Mouse (Mus musculus): Measurements from ENCODE around the gene Klhl12. TPM values are rescaled to one million over a fixed set of nuclear protein-coding genes. Genes with fewer than 3 reads are reported as not detected.
A peak's percentile ranks its signal among the peaks of the same experiment; 100 is the strongest.

The Klhl12 gene
- 28.9 and 30.3 TPM in 2 replicates for polyA plus RNA-seq (2012; rRNA removed)

DNA sequence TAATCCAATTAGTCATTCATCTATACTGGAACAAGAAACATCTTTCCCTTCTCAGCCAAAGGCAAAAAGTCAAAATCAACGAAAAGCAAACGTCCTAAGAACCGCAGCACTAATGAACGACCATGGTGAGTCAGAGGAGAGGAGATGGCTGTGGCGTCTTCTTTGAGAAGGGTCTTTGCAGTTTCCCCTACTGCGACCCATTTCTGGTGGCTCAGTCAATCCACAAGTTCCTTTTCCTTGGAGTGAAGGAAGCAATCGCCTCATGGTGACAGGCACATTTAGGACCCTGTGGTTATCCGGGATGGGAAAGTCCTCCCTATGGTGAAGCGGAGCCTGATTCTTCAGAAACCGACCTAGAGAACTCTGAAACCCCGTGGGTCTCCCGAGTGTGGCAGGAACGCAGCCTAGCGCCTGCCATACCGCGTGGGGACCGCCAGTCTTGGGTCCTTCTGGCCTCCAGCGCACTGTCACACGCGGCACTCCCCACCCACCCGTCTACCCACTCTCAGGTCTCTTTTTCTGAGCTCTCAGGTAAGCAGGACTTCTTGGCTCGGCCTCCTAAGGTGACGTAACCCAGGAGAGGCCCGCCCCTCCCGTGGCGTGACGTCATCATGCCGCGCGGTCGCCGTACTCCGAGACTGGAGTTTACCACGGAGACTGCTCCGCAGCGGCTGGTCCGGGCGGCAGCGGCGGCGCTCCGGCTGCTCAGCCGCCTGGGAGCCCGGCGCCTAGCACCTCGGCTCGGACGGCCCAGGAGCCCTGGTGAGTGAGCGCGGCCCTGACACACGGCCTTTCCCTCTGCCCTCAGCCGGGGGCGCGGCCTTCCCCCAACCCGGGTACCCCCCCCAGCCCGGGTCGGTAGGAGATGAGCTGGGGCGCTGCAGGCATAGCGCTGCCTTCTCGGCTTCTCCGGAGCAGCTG is at the start of gene Klhl12:
TSS of gene Klhl12 (plus strand) at position 628 of the 921 bp plus-strand sequence.
- Histone ChIP-seq H3K27ac (ENCODE audit: control insufficient read depth, insufficient read depth, low read depth, low read length) (peak within 1 kb of the TSS; percentile 84), H3K4me3 (ENCODE audit: control insufficient read depth, low read depth, low read length) (peak within 1 kb of the TSS; percentile 99), H3K4me1 (ENCODE audit: control insufficient read depth, insufficient read depth, low read length) (no peaks in the 10 kb centered on the region; the same call in 1 of the 2 replicates), H3K27me3 (ENCODE audit: control insufficient read depth, insufficient read depth, low read length) (no peaks in the 10 kb centered on the region), H3K36me3 (ENCODE audit: control insufficient read depth, insufficient read depth, low read length) (no peaks in the 10 kb centered on the region)
- no peak for TF ChIP-seq CTCF (IDR thresholded peaks at IDR 0.05; ENCODE audit: control insufficient read depth, insufficient read depth, insufficient replicate concordance, low read depth, low read length)
- TF ChIP-seq POLR2A (IDR thresholded peaks at IDR 0.05; ENCODE audit: control insufficient read depth, low read depth, low read length), result peak; percentile 91

DNA sequence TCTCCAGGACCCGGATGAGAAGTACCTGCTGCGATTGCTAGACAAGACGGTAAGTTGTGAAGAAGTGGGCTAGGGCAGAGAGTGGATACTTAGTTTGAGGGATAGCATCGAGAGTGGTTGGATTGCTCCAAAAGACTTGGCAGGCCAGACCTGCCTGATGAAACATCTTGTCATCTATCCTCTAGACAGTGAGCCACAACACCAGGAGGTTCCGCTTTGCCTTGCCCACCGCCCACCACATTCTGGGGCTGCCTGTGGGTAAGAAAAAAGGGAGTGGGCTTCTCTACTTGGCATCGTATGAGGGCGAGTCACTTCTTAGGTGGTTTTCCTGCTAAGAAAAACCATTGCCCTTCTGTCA is 48.9 kb upstream of the Klhl12 start:
- TF ChIP-seq CTCF (IDR thresholded peaks at IDR 0.05; ENCODE audit: control insufficient read depth, insufficient read depth, insufficient replicate concordance, low read depth, low read length), result no peak
- TF ChIP-seq POLR2A (IDR thresholded peaks at IDR 0.05; ENCODE audit: control insufficient read depth, low read depth, low read length), result no peak; the same call in 1 of the 2 replicates
- Histone ChIP-seq H3K27me3 (ENCODE audit: control insufficient read depth, insufficient read depth, low read length) (no peaks in the 10 kb centered on the region), H3K4me1 (ENCODE audit: control insufficient read depth, insufficient read depth, low read length) (peaks cover 4% of the 10 kb centered on the region), H3K27ac (ENCODE audit: control insufficient read depth, insufficient read depth, low read depth, low read length) (peak overlapping the region; percentile 69), H3K36me3 (ENCODE audit: control insufficient read depth, insufficient read depth, low read length) (no peaks in the 10 kb centered on the region), H3K4me3 (ENCODE audit: control insufficient read depth, low read depth, low read length) (peak overlapping the region; percentile 92)

DNA sequence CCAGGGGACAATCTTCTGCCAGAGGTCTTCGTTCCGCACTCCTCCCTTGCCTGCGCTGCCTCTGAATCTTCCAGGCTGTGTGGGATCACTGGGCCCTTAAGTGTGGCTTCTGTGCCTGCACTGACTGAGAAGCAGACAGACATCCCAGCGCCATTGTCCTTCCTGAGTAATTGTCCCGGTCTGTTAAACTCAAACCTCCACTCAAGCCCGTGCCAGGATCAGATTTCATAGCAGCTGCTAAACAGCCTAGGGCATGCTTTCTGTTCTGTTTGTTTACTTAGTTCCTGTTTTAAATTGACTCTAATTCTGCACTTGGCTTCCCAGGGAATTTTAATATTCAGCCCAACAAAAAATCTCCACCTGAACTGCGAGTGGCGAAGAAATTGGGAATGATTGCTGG is 47.3 kb upstream of the Klhl12 start:
- Histone ChIP-seq H3K27me3 (ENCODE audit: control insufficient read depth, insufficient read depth, low read length) (no peaks in the 10 kb centered on the region), H3K27ac (ENCODE audit: control insufficient read depth, insufficient read depth, low read depth, low read length) (no peak overlapping the region), H3K4me3 (ENCODE audit: control insufficient read depth, low read depth, low read length) (no peak overlapping the region), H3K36me3 (ENCODE audit: control insufficient read depth, insufficient read depth, low read length) (no peaks in the 10 kb centered on the region), H3K4me1 (ENCODE audit: control insufficient read depth, insufficient read depth, low read length) (peaks cover 4% of the 10 kb centered on the region)
- TF ChIP-seq CTCF (IDR thresholded peaks at IDR 0.05; ENCODE audit: control insufficient read depth, insufficient read depth, insufficient replicate concordance, low read depth, low read length) (no peak), POLR2A (IDR thresholded peaks at IDR 0.05; ENCODE audit: control insufficient read depth, low read depth, low read length) (no peak)

DNA sequence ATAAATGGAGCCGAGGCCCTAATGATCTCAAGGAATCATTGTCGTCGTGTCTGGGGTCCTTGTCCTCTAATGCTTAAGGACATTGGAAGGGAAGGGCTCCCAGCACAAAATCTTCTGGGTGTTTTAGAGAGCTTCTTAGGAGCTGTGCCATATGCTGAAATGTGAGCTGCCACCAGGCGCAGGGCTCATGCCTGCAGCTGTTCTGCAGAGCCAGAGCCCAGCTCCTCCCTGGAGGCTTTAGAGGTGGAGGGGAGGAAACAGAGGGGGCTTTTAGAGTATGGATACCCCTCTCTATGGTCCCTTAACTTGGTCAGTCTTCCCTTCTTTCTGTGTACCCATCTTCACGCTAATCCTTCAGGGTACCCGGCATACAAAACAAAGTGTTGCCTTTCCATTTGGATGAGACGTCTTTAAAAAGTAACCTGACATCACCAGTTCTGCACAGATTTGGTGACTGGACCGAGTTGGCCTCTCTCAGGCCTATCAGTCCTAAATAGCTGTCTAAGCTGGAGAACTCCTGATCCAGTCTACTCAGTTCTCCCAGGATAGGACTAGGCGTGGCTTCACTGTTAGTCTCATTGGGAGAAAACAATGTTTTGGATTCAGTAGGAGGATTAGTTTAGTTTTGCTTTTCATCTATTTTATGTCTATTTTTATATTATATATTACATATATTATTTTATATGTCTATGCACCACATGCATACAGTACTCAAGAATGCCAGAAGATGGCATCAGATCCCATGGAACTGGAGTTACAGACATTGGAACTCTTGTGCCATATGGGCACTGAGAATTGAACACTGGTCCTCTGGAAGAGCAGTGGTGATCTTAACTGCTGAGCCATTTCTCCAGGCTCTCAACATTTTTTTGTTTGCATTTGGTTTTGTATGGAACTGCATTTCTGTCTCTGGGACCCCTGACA is 43.4 kb upstream of the Klhl12 start:
- Histone ChIP-seq H3K4me3 (ENCODE audit: control insufficient read depth, low read depth, low read length) (no peak overlapping the region), H3K4me1 (ENCODE audit: control insufficient read depth, insufficient read depth, low read length) (peaks cover 2% of the 10 kb centered on the region), H3K36me3 (ENCODE audit: control insufficient read depth, insufficient read depth, low read length) (no peaks in the 10 kb centered on the region), H3K27ac (ENCODE audit: control insufficient read depth, insufficient read depth, low read depth, low read length) (peak overlapping the region; percentile 45; the same call in 1 of the 2 replicates), H3K27me3 (ENCODE audit: control insufficient read depth, insufficient read depth, low read length) (no peaks in the 10 kb centered on the region)
- TF ChIP-seq CTCF (IDR thresholded peaks at IDR 0.05; ENCODE audit: control insufficient read depth, insufficient read depth, insufficient replicate concordance, low read depth, low read length) (no peak), POLR2A (IDR thresholded peaks at IDR 0.05; ENCODE audit: control insufficient read depth, low read depth, low read length) (no peak)

DNA sequence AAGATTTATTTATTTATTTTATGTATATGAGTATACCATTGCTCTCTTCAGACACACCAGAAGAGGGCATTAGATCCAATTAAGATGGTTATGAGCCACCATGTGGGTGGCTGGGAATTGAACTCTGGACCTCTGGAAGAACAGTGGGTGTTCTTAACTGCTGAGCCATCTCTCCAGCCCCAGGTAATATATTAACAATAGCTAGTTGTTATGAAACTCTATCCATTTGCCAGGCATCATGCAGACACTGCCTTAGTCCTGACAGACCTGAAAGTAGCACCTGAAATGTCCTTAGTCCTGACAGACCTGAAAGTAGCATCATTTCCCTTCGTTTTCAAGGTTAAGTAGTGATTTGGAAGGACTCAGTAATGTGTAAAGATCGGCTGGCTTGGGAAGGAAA is 41.3 kb upstream of the Klhl12 start:
- no peak for TF ChIP-seq CTCF (IDR thresholded peaks at IDR 0.05; ENCODE audit: control insufficient read depth, insufficient read depth, insufficient replicate concordance, low read depth, low read length)
- no peak for TF ChIP-seq POLR2A (IDR thresholded peaks at IDR 0.05; ENCODE audit: control insufficient read depth, low read depth, low read length)
- Histone ChIP-seq H3K27me3 (ENCODE audit: control insufficient read depth, insufficient read depth, low read length) (no peaks in the 10 kb centered on the region), H3K4me3 (ENCODE audit: control insufficient read depth, low read depth, low read length) (no peak overlapping the region), H3K4me1 (ENCODE audit: control insufficient read depth, insufficient read depth, low read length) (peaks cover 2% of the 10 kb centered on the region), H3K27ac (ENCODE audit: control insufficient read depth, insufficient read depth, low read depth, low read length) (no peak overlapping the region), H3K36me3 (ENCODE audit: control insufficient read depth, insufficient read depth, low read length) (no peaks in the 10 kb centered on the region)

DNA sequence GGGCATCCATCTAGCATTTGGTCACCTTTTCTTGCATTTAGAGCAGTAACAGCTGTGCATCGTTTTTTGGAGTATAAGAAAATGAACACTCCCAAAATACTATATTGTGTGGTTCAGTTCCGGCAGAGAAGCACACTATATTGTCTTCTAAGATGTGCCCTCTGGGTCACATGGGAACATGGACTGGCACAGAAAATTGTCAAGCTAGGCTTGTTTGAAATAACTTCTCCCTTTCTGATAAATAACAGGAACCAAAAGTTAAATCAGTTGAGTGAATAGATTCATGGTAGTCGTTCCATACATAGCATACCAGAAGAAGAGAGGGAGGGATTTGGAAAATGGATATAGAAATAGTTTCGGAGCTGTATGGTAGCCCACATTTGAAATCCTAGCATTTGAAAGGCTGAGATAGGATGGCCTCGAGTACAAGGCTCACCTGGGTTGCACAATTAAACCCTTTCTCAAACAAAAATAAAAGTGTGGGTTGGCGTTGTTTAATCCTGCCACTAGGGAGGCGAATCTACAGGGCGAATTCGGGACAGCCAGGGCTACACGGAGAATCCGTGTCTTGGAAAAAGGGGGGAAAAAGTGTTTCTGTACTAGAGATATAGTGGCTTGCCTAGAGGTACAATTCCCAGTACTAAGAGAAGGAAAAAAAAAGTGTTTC is 40.7 kb upstream of the Klhl12 start:
- H3K27me3 ChIP-seq (ENCODE audit: control insufficient read depth, insufficient read depth, low read length), result no peaks in the 10 kb centered on the region
- H3K27ac ChIP-seq (ENCODE audit: control insufficient read depth, insufficient read depth, low read depth, low read length), result peak overlapping the region; percentile 85
- peaks cover 2% of the 10 kb centered on the region for H3K4me1 ChIP-seq (ENCODE audit: control insufficient read depth, insufficient read depth, low read length)
- H3K4me3 ChIP-seq (ENCODE audit: control insufficient read depth, low read depth, low read length), result peak overlapping the region; percentile 83
- H3K36me3 ChIP-seq (ENCODE audit: control insufficient read depth, insufficient read depth, low read length), result no peaks in the 10 kb centered on the region
- no peak for TF ChIP-seq POLR2A (IDR thresholded peaks at IDR 0.05; ENCODE audit: control insufficient read depth, low read depth, low read length)
- no peak for TF ChIP-seq CTCF (IDR thresholded peaks at IDR 0.05; ENCODE audit: control insufficient read depth, insufficient read depth, insufficient replicate concordance, low read depth, low read length)

Data from testis, adult 2 months (tissue).